11 mouse cellular contexts compared by ENCODE assay signal in the genomic region with DNA sequence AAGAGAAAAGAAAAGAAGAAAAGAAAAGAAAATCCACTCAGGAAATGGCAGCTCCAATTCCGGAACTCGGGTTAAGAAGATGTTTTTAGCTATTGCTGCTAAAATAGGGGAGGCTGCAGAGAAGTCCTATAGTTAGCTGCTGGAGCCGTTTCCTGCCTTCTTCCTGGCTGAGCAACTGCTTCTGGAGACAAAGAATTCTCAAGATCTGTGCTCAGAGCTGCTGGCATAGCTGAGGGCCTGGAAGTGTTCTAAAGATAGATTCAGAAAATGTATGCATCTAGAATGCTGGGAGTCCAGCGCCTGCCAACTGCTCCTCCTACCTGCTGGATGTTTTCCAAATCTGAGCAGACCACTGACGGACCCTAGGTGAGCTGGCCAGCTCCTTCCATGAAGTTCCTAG. TPM values are rescaled to one million over a fixed set of nuclear protein-coding genes. Genes with fewer than 3 reads are reported as not detected.
DNase-seq lines count a peak whose midpoint lies in the region; ATAC-seq and TF ChIP-seq lines count a peak whose summit lies in the region.
"Had no signal": no experiment of that assay in that cellular context is flagged by ENCODE, and none has a peak within 500 bp of the region (broad histone marks: within the 10 kb centered on the region; RNA-seq: fewer than 3 reads in every experiment).

No protein-coding gene starts in this region.

- H3K9ac ChIP-seq in heart, embryonic 13.5 days: peak overlapping the region; percentile 11; the same call in 1 of the 2 replicates
- no peak overlapping the region for H3K9ac ChIP-seq in liver, postnatal 0 days (replicated peaks)
- no peak overlapping the region for H3K9ac ChIP-seq in liver, embryonic 12.5 days

- DNase-seq in heart, adult 18-20 months: no peak
- no peak for DNase-seq in liver, postnatal 0 days
- DNase-seq in frontal cortex, postnatal 14 days (ENCODE audit: low spot score in 2 of 2): peak; percentile 19 to 20
- DNase-seq in right cerebral cortex, postnatal 10 days (ENCODE audit: low spot score in 2 of 2): peak; percentile 61 to 81
- DNase-seq in gastrocnemius, adult 18-20 months (ENCODE audit: low spot score): no peak
- no peak for DNase-seq in adipocyte (ENCODE audit: low spot score)
- DNase-seq: gastrocnemius, postnatal 14 days; thymus, adult 2 months had no signal

- TF ChIP-seq EP300 in liver, postnatal 0 days (IDR thresholded peaks at IDR 0.05; ENCODE audit: low read depth): 0 out of 2 replicates have a peak, but pooled peaks have one; percentile 11

- no peak for TF ChIP-seq CTCF in liver, postnatal 0 days (IDR thresholded peaks at IDR 0.05; ENCODE audit: low read depth)

- no peaks in the 10 kb centered on the region for H3K9me3 ChIP-seq in heart, embryonic 13.5 days
- H3K9me3 ChIP-seq in liver, postnatal 0 days (ENCODE audit: low read length): no peaks in the 10 kb centered on the region
- no peaks in the 10 kb centered on the region for H3K9me3 ChIP-seq in liver, embryonic 12.5 days (replicated peaks)

- H3K36me3 ChIP-seq in heart, embryonic 13.5 days: no peaks in the 10 kb centered on the region
- H3K36me3 ChIP-seq in liver, postnatal 0 days (replicated peaks; ENCODE audit: insufficient read depth, low read length): no peaks in the 10 kb centered on the region
- no peaks in the 10 kb centered on the region for H3K36me3 ChIP-seq in liver, embryonic 12.5 days

- no peak for ATAC-seq in heart, embryonic 13.5 days (ENCODE audit: extremely low read depth, insufficient number of reproducible peaks, low FRiP score, low TSS enrichment)
- ATAC-seq in liver, postnatal 0 days: no peak
- ATAC-seq in liver, embryonic 12.5 days: no peak
- ATAC-seq: hindbrain, postnatal 0 days had no signal

- H3K27ac ChIP-seq in heart, embryonic 13.5 days (replicated peaks): peak overlapping the region; percentile 65
- H3K27ac ChIP-seq in liver, postnatal 0 days (ENCODE audit: low read depth): 0 out of 2 replicates have a peak overlapping the region, but pooled peaks have one; percentile 34
- H3K27ac ChIP-seq in liver, embryonic 12.5 days: no peak overlapping the region
- H3K27ac ChIP-seq: hindbrain, postnatal 0 days had no signal

- H3K27me3 ChIP-seq in heart, embryonic 13.5 days (replicated peaks): peaks cover 22% of the 10 kb centered on the region
- H3K27me3 ChIP-seq in liver, postnatal 0 days (ENCODE audit: insufficient read depth, low read length): no peaks in the 10 kb centered on the region
- H3K27me3 ChIP-seq in liver, embryonic 12.5 days (replicated peaks): peaks cover 20% of the 10 kb centered on the region

- peak overlapping the region; percentile 36 for H3K4me2 ChIP-seq in heart, embryonic 13.5 days
- H3K4me2 ChIP-seq in liver, postnatal 0 days (ENCODE audit: low read depth, low read length): no peak overlapping the region
- no peak overlapping the region for H3K4me2 ChIP-seq in liver, embryonic 12.5 days

- no peak overlapping the region for H3K4me3 ChIP-seq in heart, embryonic 13.5 days
- no peak overlapping the region for H3K4me3 ChIP-seq in liver, postnatal 0 days (ENCODE audit: low read depth, low read length)
- H3K4me3 ChIP-seq in liver, embryonic 12.5 days: no peak overlapping the region

- 11% methylated on average over 5 of the region's 5 CpGs for WGBS in heart, embryonic 13.5 days
- WGBS in liver, postnatal 0 days (ENCODE audit: insufficient replicate concordance): 32% methylated on average over 5 of the region's 5 CpGs
- WGBS in liver, embryonic 12.5 days (ENCODE audit: insufficient replicate concordance): 28% methylated on average over 5 of the region's 5 CpGs

- H3K4me1 ChIP-seq in heart, embryonic 13.5 days: peaks cover 20% of the 10 kb centered on the region
- H3K4me1 ChIP-seq in liver, postnatal 0 days (ENCODE audit: insufficient read depth): peaks cover 14% of the 10 kb centered on the region
- H3K4me1 ChIP-seq in liver, embryonic 12.5 days: peaks cover 22% of the 10 kb centered on the region

RNA-seq across cellular contexts. Expression of a gene that starts 4.0 kb away (rescaled TPM):
- 0.32 and 0.51 TPM in 2 replicates for polyA plus RNA-seq in heart, embryonic 13.5 days (2015; fragmentation: Nextera tagmentation; extraction: Ambion mirVana)
- under 1 TPM; 0.17 to 0.36 TPM for total RNA-seq in heart, adult 18-20 months (2021)
- 0.90 and 1.2 TPM in 2 replicates for polyA plus RNA-seq in liver, postnatal 0 days (2015; fragmentation: Nextera tagmentation; extraction: Ambion mirVana)
- 0.18 and 0.25 TPM in 2 replicates for polyA plus RNA-seq in liver, embryonic 12.5 days (2016; fragmentation: Nextera tagmentation; extraction: Ambion mirVana)
- total RNA-seq in gastrocnemius, adult 18-20 months (2021): not detected
- total RNA-seq: gastrocnemius, postnatal 14 days had no signal

RNA-seq across cellular contexts. Expression of a gene that starts 40.7 kb away (rescaled TPM):
- 5.9 and 6.5 TPM in 2 replicates for polyA plus RNA-seq in heart, embryonic 13.5 days (2015; fragmentation: Nextera tagmentation; extraction: Ambion mirVana)
- total RNA-seq in heart, adult 18-20 months (2021): 1 to 10 TPM; 4.5 to 6.5 TPM
- polyA plus RNA-seq in liver, postnatal 0 days (2015; fragmentation: Nextera tagmentation; extraction: Ambion mirVana): 2.8 and 3.6 TPM in 2 replicates
- polyA plus RNA-seq in liver, embryonic 12.5 days (2016; fragmentation: Nextera tagmentation; extraction: Ambion mirVana): 12.6 and 12.8 TPM in 2 replicates
- total RNA-seq in gastrocnemius, adult 18-20 months (2021): under 1 TPM; 0.47 to 0.53 TPM

Comparison
In these comparisons a context has a peak if more than half of its experiments do, and no peak if none do; other contexts are left out.
1. DNase-seq: peak in frontal cortex, postnatal 14 days (2 of 2) and right cerebral cortex, postnatal 10 days (2 of 2); none in heart, adult 18-20 months (0 of 2), liver, postnatal 0 days (single experiment), gastrocnemius, adult 18-20 months (single experiment) and adipocyte (single experiment).